ENCODE assay signal across 8 mouse cellular contexts in the genomic region with DNA sequence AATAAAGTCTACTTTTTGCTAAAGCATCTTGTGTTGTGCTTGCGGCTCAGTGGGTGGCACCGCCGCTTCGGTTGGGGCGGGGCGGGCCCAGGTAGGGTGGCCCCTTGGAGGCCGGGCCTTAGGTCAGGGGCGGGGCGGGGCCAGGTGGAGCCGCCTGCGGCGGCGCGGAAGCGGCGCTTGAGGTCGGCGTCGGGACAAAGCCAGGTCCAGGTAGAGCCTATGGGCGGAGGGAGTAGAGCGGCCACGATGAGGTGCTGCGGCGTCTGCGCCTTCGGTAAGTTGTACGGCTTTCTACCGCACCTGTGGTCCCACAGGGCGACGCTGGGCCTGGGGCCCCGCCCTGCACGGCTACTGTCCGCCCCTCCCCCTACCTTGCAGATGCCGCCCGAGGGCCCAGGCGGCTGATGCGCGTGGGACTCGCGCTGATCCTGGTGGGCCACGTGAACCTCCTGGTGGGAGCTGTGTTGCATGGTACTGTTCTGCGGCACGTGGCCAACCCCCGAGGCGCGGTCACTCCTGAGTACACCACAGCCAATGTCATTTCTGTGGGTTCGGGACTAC. TPM values are rescaled to one million over a fixed set of nuclear protein-coding genes. Genes with fewer than 3 reads are reported as not detected.
DNase-seq lines count a peak whose midpoint lies in the region; ATAC-seq and TF ChIP-seq lines count a peak whose summit lies in the region.

Krtcap3 (plus strand) TSS at position 151 of the 561 bp plus-strand sequence.

- TF ChIP-seq EP300 in lung, postnatal 0 days (IDR thresholded peaks at IDR 0.05) = no peak

- peak within 1 kb of the TSS; percentile 18; the same call in 1 of the 2 replicates for H3K9ac ChIP-seq in forebrain, postnatal 0 days
- peak within 1 kb of the TSS; percentile 41 for H3K9ac ChIP-seq in kidney, embryonic 15.5 days
- peak within 1 kb of the TSS; percentile 32; the same call in 1 of the 2 replicates for H3K9ac ChIP-seq in lung, postnatal 0 days (replicated peaks; ENCODE audit: low read depth)

- H3K4me3 ChIP-seq in forebrain, postnatal 0 days (ENCODE audit: low read depth, low read length) = no peak within 1 kb of the TSS
- H3K4me3 ChIP-seq in kidney, embryonic 15.5 days (replicated peaks) = peak within 1 kb of the TSS; percentile 44
- peak within 1 kb of the TSS; percentile 28 for H3K4me3 ChIP-seq in lung, postnatal 0 days (ENCODE audit: low read depth, low read length)

- H3K4me1 ChIP-seq in forebrain, postnatal 0 days (ENCODE audit: insufficient read depth) = no peaks in the 10 kb centered on the region
- H3K4me1 ChIP-seq in kidney, embryonic 15.5 days = peaks cover 26% of the 10 kb centered on the region
- peaks cover 3% of the 10 kb centered on the region; the same call in 1 of the 2 replicates for H3K4me1 ChIP-seq in lung, postnatal 0 days (ENCODE audit: insufficient read depth, low read depth, low read length)

- intact Hi-C loops in left cerebral cortex, postnatal 25 days (cut with DNase I) = no loop called here

- no peak for TF ChIP-seq CTCF in forebrain, postnatal 0 days (IDR thresholded peaks at IDR 0.05; ENCODE audit: low read depth)
- TF ChIP-seq CTCF in lung, postnatal 0 days (IDR thresholded peaks at IDR 0.05) = no peak

- no peaks in the 10 kb centered on the region for H3K27me3 ChIP-seq in forebrain, postnatal 0 days (ENCODE audit: insufficient read depth, low read length)
- no peaks in the 10 kb centered on the region for H3K27me3 ChIP-seq in kidney, embryonic 15.5 days
- H3K27me3 ChIP-seq in lung, postnatal 0 days (replicated peaks; ENCODE audit: insufficient read depth, low read length) = no peaks in the 10 kb centered on the region

- H3K27ac ChIP-seq in forebrain, postnatal 0 days (ENCODE audit: low read depth, low read length) = no peak within 1 kb of the TSS
- H3K27ac ChIP-seq in kidney, embryonic 15.5 days = peak within 1 kb of the TSS; percentile 73
- peak within 1 kb of the TSS; percentile 43 for H3K27ac ChIP-seq in lung, postnatal 0 days (ENCODE audit: low read length)

- H3K9me3 ChIP-seq in forebrain, postnatal 0 days (ENCODE audit: low read length) = no peaks in the 10 kb centered on the region
- H3K9me3 ChIP-seq in kidney, embryonic 15.5 days (replicated peaks) = no peaks in the 10 kb centered on the region
- no peaks in the 10 kb centered on the region for H3K9me3 ChIP-seq in lung, postnatal 0 days (ENCODE audit: low read length)

- peak; percentile 24 for DNase-seq in gastrocnemius, postnatal 10 days
- DNase-seq in gastrocnemius, adult 8-10 months (ENCODE audit: low spot score in 2 of 2) = no peak
- peak; percentile 23 for DNase-seq in cerebellum, adult 8-10 months
- peak; percentile 24 for DNase-seq in forebrain, postnatal 0 days
- DNase-seq in lung, postnatal 0 days (ENCODE audit: low spot score) = peak; percentile 85
- DNase-seq in retina, postnatal 7 days (ENCODE audit: low read depth, low spot score) = peak; percentile 8
- DNase-seq in left cerebral cortex, postnatal 25 days (ENCODE audit: low spot score in 2 of 2) = no peak

- 14% methylated on average over 45 of the region's 47 CpGs for WGBS in forebrain, postnatal 0 days
- 11% methylated on average over 47 of the region's 47 CpGs for WGBS in kidney, embryonic 15.5 days
- 39% methylated on average over 39 of the region's 47 CpGs for WGBS in lung, postnatal 0 days

- no peak within 1 kb of the TSS for H3K4me2 ChIP-seq in forebrain, postnatal 0 days (ENCODE audit: low read depth)
- H3K4me2 ChIP-seq in kidney, embryonic 15.5 days = peak within 1 kb of the TSS; percentile 69
- H3K4me2 ChIP-seq in lung, postnatal 0 days (replicated peaks; ENCODE audit: low read depth, low read length) = peak within 1 kb of the TSS; percentile 54

- ATAC-seq in forebrain, postnatal 0 days = peak; percentile 47
- ATAC-seq in kidney, embryonic 15.5 days (replicated peaks; ENCODE audit: low FRiP score) = peak; percentile 92
- peak; percentile 91 for ATAC-seq in lung, postnatal 0 days

- H3K36me3 ChIP-seq in forebrain, postnatal 0 days (ENCODE audit: insufficient read depth) = peaks cover 85% of the 10 kb centered on the region
- H3K36me3 ChIP-seq in kidney, embryonic 15.5 days = peaks cover 97% of the 10 kb centered on the region
- peaks cover 46% of the 10 kb centered on the region for H3K36me3 ChIP-seq in lung, postnatal 0 days (ENCODE audit: insufficient read depth, low read length)

RNA-seq across cellular contexts. Expression of gene Krtcap3, which starts in this region (rescaled TPM):
- 1 to 10 TPM; 1.5 to 3.0 TPM for total RNA-seq in gastrocnemius, postnatal 10 days (2021)
- total RNA-seq in gastrocnemius, adult 8-10 months (2022) = 1 to 10 TPM in 3 of 4 experiments, under 1 TPM in 1; 0.68 to 1.4 (median 1.2) TPM
- 2.6 and 8.6 TPM in 2 replicates for total RNA-seq in forebrain, postnatal 0 days (2014; rRNA removed)
- 2.2 and 2.5 TPM in 2 replicates for polyA plus RNA-seq in forebrain, postnatal 0 days (2015; fragmentation: Nextera tagmentation; extraction: Ambion mirVana)
- polyA plus RNA-seq in kidney, embryonic 15.5 days (2015; fragmentation: Nextera tagmentation; extraction: Ambion mirVana) = 21.5 and 25.1 TPM in 2 replicates
- 44.5 and 50.4 TPM in 2 replicates for polyA plus RNA-seq in lung, postnatal 0 days (2015; fragmentation: Nextera tagmentation; extraction: Ambion mirVana)
- 1 to 10 TPM; 1.3 to 2.4 TPM for total RNA-seq in left cerebral cortex, postnatal 25 days (2021)

Comparison
In these comparisons a context has a peak if more than half of its experiments do, and no peak if none do; other contexts are left out.
1. DNase-seq: peak in gastrocnemius, postnatal 10 days (single experiment), cerebellum, adult 8-10 months (single experiment), forebrain, postnatal 0 days (single experiment), lung, postnatal 0 days (single experiment) and retina, postnatal 7 days (single experiment); none in gastrocnemius, adult 8-10 months (0 of 2) and left cerebral cortex, postnatal 25 days (0 of 2).
2. Peak in every context shown above with its lines, with median percentiles within 50 percentile points of each other: ATAC-seq and H3K9ac ChIP-seq.